Mouse (Mus musculus) hindbrain, embryonic 10.5 days (tissue): ENCODE measurements around the gene Cab39. TPM values are rescaled to one million over a fixed set of nuclear protein-coding genes. Genes with fewer than 3 reads are reported as not detected.
A peak's percentile ranks its signal among the peaks of the same experiment; 100 is the strongest.

Source experiments
- DNase-seq: peaks from one replicate; pipeline ENCODE4 v3.0.0-alpha.2; 2017; ENCODE audit warnings: low spot score
- H3K27ac ChIP-seq: fragments of 300-500 bp; sonication (generic); 2 replicates; pipeline ENCODE4 v1.5.1; 2016; ENCODE audit warnings: mild to moderate bottlenecking, moderate library complexity
- H3K27me3 ChIP-seq: fragments of 300-500 bp; sonication (generic); 2 replicates; pipeline ENCODE4 v1.6.1; 2016; ENCODE audit warnings: mild to moderate bottlenecking; ENCODE audit not compliant: poor library complexity, insufficient read depth, severe bottlenecking
- H3K36me3 ChIP-seq: fragments of 300-500 bp; sonication (generic); 2 replicates; pipeline ENCODE4 v1.6.1; 2016; ENCODE audit warnings: mild to moderate bottlenecking, moderate library complexity
- H3K4me1 ChIP-seq: fragments of 300-500 bp; sonication (generic); replicated peaks from 2 replicates; pipeline ENCODE4 v1.6.1; 2016; ENCODE audit warnings: mild to moderate bottlenecking
- H3K4me3 ChIP-seq: fragments of 300-500 bp; sonication (generic); 2 replicates; pipeline ENCODE4 v1.5.1; 2016; ENCODE audit warnings: mild to moderate bottlenecking, moderate library complexity
- H3K9me3 ChIP-seq: fragments of 300-500 bp; sonication (generic); 2 replicates; pipeline ENCODE4 v1.6.1; 2016; ENCODE audit warnings: mild to moderate bottlenecking, moderate library complexity
- WGBS: fragments of 180-500 bp; shearing (Covaris S2); methylation state at CpG from one replicate; pipeline ENCODE4 v1.1.7; 2016; 5-methylcytosine and 5-hydroxymethylcytosine counted together
- polyA plus RNA-seq: library from polyadenylated mRNA; unstranded; fragments of >200 nt; fragmentation: Nextera tagmentation; extraction: Ambion mirVana; gene quantifications from 2 replicates; pipeline ENCODE4 v1.2.1, GENCODE M21; 2016

Cab39 gene
- polyA plus RNA-seq: 41.7 and 43.1 TPM in 2 replicates

DNA sequence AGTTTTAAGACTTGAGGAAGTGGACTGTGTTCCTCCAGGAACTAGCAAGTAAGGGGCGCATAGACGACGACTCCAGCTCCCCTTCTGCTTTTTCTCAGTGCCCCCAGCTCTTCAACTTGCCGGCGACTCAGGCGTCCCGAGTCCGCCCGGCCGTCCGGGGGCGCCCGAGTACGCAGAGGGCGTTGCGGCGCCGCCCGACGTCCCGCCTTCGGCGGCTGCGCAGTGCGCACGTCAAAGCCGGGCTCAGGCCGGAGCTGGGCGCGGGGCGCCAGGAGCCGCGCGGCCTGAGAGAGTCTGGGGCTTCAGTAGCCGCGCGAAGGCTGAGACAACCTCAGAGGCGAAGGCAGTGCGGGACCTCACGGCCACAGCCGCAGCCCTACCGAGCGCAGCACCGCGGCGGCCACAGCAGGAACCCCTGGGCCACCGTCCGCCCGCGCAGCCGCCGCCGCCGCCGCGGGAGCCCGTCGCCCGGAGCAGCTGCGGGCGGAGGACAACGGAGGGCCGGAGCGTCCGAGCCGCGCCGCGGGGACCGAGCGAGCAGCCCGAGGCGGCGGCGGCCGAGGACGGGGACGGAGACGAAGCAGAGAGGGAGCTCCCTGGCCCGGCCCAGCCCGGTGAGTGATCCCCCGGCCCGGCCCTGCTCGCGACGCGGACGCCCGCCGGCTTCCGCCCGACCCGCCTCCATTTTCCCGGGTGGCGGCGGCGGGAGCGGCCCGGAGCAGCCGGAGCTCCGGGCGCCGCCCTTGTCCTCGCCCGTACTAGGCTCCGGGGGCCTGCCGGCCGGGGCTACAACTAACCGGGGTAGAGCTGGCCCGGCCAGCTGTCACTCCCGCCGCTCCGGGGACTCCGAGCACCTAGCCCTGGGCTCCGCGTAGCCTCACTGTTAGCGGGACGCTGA lies at the start of gene Cab39:
Gene Cab39 (plus strand): TSS at position 234 of the 898 bp plus-strand sequence.
- under 1% methylated on average over 117 of the region's 118 CpGs for WGBS

DNA sequence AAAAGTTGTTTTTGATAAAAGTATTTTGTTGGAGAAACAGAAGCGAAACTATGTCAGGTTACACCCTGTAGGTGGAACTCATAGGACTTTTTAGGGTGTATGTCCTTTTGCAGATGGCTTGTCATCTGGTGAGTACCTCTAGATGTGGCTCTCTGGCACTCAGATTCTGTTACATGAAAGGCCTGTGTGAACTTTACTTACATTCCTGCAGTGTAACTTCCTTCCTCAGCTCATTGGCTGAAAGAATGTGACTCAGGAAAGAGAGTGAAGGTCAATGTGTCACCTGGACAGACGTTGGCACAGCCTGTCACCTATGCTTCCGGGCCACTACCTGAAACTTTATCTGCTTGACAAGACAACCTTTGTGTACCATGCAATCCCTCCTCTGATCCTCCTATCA lies 48.7 kb upstream of the Cab39 start:
- WGBS: 89% methylated on average over 3 of the region's 3 CpGs
- no peak overlapping the region for H3K27ac ChIP-seq
- H3K4me1 ChIP-seq: peaks cover 28% of the 10 kb centered on the region
- H3K36me3 ChIP-seq: no peaks in the 10 kb centered on the region
- H3K9me3 ChIP-seq: no peaks in the 10 kb centered on the region
- H3K4me3 ChIP-seq: no peak overlapping the region
- DNase-seq: no peak
- no peaks in the 10 kb centered on the region; the same call in 1 of the 2 replicates for H3K27me3 ChIP-seq

More for the DNA sequence above, at the start of gene Cab39:
- Histone ChIP-seq H3K4me1 (peaks cover 24% of the 10 kb centered on the region), H3K27ac (peak within 1 kb of the TSS; percentile 97), H3K9me3 (no peaks in the 10 kb centered on the region), H3K27me3 (no peaks in the 10 kb centered on the region), H3K4me3 (peak within 1 kb of the TSS; percentile 98), H3K36me3 (peaks cover 17% of the 10 kb centered on the region)
- peak; percentile 86 for DNase-seq

DNA sequence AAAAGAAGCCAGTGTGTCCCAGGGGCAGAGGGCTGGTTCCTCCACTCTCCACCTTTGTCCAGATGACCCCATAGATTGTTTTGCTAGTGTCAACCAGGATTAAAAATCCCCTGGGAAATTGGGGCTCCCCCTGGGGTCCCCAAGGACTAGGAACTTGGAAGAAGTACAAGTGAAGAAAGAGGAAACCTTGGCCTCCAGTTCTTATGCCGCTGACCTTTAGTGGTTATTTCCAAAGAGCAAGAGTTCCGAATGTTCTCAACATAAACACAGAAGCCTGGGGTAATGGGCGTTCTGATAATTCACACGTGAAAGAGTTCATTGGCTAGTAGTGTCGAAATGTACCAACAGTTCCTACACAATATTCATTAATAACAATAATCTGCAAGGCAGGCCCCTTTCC lies 46.7 kb upstream of the Cab39 start:
- H3K27ac ChIP-seq: no peak overlapping the region
- peaks cover 28% of the 10 kb centered on the region for H3K4me1 ChIP-seq
- H3K36me3 ChIP-seq: no peaks in the 10 kb centered on the region
- no peak for DNase-seq
- 90% methylated on average over 5 of the region's 5 CpGs for WGBS
- H3K4me3 ChIP-seq: no peak overlapping the region
- H3K9me3 ChIP-seq: no peaks in the 10 kb centered on the region
- no peaks in the 10 kb centered on the region; the same call in 1 of the 2 replicates for H3K27me3 ChIP-seq

DNA sequence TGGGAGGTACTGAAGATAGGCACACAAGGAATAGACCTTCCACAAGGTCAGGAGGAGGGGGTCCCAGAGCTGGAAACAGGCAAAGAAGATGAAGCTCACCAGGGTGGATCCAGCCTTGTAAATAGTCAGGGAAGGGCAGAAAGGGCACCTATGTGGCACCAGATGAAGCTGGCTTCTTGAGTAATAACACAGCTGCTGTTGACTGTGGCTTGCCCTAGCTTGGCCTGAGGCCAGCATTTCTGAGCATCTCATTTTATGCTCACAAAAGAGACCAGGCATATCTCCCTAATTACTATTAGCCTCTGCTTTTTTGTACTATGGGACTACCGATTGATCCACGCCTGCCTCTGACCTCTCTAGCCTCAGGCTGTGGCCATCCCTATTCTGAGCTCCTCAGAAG lies 43.4 kb upstream of the Cab39 start:
- DNase-seq: no peak
- no peaks in the 10 kb centered on the region for H3K9me3 ChIP-seq
- H3K27me3 ChIP-seq: no peaks in the 10 kb centered on the region; the same call in 1 of the 2 replicates
- H3K36me3 ChIP-seq: no peaks in the 10 kb centered on the region
- peak overlapping the region; percentile 29; the same call in 1 of the 2 replicates for H3K27ac ChIP-seq
- H3K4me1 ChIP-seq: peaks cover 16% of the 10 kb centered on the region
- no peak overlapping the region for H3K4me3 ChIP-seq
- WGBS: 82% methylated on average over 2 of the region's 2 CpGs

DNA sequence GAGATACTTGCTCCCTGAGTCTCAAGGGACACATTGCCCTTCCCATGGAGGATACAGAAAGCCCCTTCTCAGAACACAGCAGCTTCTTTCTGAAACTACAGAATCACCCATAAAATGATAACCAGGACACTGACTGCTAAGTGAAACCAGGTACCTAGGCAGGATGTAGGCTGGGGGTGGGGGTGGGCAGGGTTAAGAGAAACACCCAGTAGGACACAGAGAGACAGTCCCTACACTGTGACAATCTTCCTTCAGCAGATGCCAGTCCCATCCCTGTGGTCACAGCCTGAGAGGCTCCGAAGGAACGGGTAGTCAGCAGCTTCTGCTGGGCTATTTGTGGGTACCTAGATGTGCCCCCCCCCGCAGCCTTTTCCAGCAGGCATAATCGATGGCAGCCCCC lies 42.6 kb upstream of the Cab39 start:
- no peaks in the 10 kb centered on the region for H3K36me3 ChIP-seq
- H3K27me3 ChIP-seq: no peaks in the 10 kb centered on the region
- H3K4me1 ChIP-seq: peaks cover 16% of the 10 kb centered on the region
- WGBS: 81% methylated on average over 4 of the region's 4 CpGs
- H3K9me3 ChIP-seq: no peaks in the 10 kb centered on the region
- peak overlapping the region; percentile 60; the same call in 1 of the 2 replicates for H3K27ac ChIP-seq
- no peak overlapping the region for H3K4me3 ChIP-seq
- no peak for DNase-seq

- WGBS: 72% methylated on average over 6 of the region's 6 CpGs
- Histone ChIP-seq H3K27ac (peak overlapping the region; percentile 60; the same call in 1 of the 2 replicates), H3K27me3 (no peaks in the 10 kb centered on the region), H3K9me3 (no peaks in the 10 kb centered on the region), H3K36me3 (no peaks in the 10 kb centered on the region), H3K4me1 (peaks cover 16% of the 10 kb centered on the region), H3K4me3 (no peak overlapping the region)
- DNase-seq: no peak
Measured at GRCm38 (mm10) chr1:85751494-85751893, 41.7 kb upstream of the Cab39 start.

DNA sequence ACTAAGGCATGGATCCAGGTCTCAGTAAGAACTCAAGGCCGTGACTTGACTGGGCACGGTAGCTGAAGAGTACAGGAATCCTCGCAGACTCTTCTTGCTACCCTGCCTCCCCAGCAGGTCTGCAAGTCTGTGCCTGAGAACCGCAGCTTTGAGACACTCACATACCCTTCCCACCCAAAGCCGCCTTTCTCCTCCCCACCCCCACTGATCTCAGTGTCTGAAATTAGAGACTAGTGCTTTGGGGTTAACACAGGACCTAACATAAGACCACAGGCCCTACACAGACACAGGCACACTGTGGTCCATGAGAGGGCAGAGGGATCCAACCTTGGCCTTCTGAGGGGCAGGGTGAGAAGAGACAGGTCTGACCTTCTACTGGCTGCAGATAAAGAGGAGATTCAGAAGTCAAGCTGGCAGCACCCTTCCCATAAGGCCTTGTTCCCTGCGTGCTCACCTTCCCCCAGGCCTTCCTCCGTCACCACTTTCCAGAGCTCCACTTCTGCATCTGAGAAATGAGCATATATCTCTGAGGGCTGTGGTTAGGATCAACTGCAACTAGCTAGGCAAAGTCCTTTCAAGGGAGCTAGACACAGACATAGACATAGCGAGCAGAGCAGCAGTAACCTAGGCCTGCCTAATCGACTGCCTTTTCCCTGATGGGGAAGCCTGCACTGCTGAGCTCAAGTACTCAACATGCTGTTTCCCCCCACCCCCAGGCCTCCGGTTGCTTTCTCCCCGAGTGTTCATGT lies 41.1 kb upstream of the Cab39 start:
- no peaks in the 10 kb centered on the region for H3K36me3 ChIP-seq
- DNase-seq: no peak
- H3K4me3 ChIP-seq: no peak overlapping the region
- peak overlapping the region; percentile 60; the same call in 1 of the 2 replicates for H3K27ac ChIP-seq
- no peaks in the 10 kb centered on the region for H3K27me3 ChIP-seq
- peaks cover 16% of the 10 kb centered on the region for H3K4me1 ChIP-seq
- no peaks in the 10 kb centered on the region for H3K9me3 ChIP-seq
- WGBS: 82% methylated on average over 11 of the region's 11 CpGs

GRCm38 (mm10) chr1:85757531-85758230 lies 35.6 kb upstream of the Cab39 start:
- H3K27ac ChIP-seq: peak overlapping the region; percentile 66; the same call in 1 of the 2 replicates
- no peaks in the 10 kb centered on the region for H3K36me3 ChIP-seq
- H3K27me3 ChIP-seq: no peaks in the 10 kb centered on the region
- H3K4me3 ChIP-seq: no peak overlapping the region
- 84% methylated on average over 6 of the region's 6 CpGs for WGBS
- no peaks in the 10 kb centered on the region for H3K9me3 ChIP-seq
- no peak for DNase-seq
- H3K4me1 ChIP-seq: peaks cover 10% of the 10 kb centered on the region

DNA sequence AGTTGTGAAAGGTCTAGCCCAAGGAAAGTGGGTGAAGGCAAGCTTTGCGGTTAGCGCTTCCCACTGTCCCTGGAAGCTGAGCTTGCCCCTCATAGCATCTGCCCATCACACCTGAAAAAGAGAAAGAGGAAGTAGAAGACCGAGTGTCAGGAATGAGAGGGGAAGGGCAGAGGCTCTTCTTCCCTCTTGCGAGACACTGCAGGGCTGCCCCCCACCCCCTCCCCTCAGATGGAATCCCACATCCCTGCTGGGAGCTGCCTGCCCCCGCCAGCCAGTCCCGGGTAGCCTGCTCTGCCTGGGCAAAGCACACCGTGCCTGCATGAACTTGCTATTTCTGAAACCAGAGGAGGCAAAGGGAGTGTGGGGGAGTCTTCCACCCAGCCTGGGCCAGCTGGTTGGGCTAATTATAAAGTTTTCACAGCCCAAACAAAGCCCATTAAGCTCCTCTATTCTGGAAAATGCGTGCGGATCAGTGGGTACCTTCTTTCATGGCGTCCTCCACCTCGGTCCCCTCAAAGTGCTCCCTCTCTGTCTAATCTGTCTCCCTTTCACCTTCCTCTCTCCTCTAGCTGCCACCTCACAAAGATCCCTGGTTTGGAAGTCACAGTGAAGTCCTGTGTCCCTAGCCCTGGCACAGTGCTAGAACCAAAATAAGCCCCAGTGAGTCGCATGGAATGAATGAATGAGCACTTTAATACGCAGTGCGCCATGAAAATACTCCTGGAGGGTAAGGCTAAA lies 34.8 kb upstream of the Cab39 start:
- no peaks in the 10 kb centered on the region for H3K9me3 ChIP-seq
- H3K27me3 ChIP-seq: no peaks in the 10 kb centered on the region
- WGBS: 31% methylated on average over 14 of the region's 14 CpGs
- peaks cover 10% of the 10 kb centered on the region for H3K4me1 ChIP-seq
- H3K27ac ChIP-seq: peak overlapping the region; percentile 66
- H3K4me3 ChIP-seq: no peak overlapping the region
- H3K36me3 ChIP-seq: no peaks in the 10 kb centered on the region
- no peak for DNase-seq

- H3K9me3 ChIP-seq: no peaks in the 10 kb centered on the region
- no peaks in the 10 kb centered on the region for H3K36me3 ChIP-seq
- H3K4me1 ChIP-seq: peaks cover 10% of the 10 kb centered on the region
- H3K27ac ChIP-seq: 0 out of 2 replicates have a peak overlapping the region, but pooled peaks have one; percentile 66
- H3K4me3 ChIP-seq: no peak overlapping the region
- DNase-seq: no peak
- no peaks in the 10 kb centered on the region for H3K27me3 ChIP-seq
- WGBS: 18% methylated on average over 1 of the region's 1 CpGs
Measured at GRCm38 (mm10) chr1:85758969-85759293, 34.3 kb upstream of the Cab39 start.

DNA sequence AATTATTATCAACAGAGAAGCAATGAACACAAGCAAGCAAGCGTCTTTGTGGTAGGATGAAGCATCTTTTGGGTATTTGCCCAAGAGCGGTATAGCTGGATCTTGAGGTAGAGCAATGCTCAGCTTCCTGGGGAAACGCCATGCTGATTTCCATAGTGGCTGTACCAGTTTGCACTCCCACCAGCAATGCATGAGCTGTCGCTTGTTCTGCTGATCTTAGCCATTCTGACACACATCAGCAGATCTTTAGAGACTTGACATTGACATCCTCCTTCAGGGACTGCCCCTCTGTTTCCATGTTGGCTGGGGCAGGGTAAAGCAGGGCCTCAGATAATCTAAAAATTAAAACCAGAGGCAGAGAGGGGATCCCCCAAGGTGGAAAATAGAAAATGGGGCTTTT lies 31.6 kb upstream of the Cab39 start:
- WGBS: 88% methylated on average over 4 of the region's 4 CpGs
- H3K36me3 ChIP-seq: no peaks in the 10 kb centered on the region
- H3K4me1 ChIP-seq: peaks cover 10% of the 10 kb centered on the region
- DNase-seq: no peak
- H3K4me3 ChIP-seq: no peak overlapping the region
- H3K27ac ChIP-seq: no peak overlapping the region
- H3K9me3 ChIP-seq: no peaks in the 10 kb centered on the region
- H3K27me3 ChIP-seq: no peaks in the 10 kb centered on the region

- no peaks in the 10 kb centered on the region for H3K36me3 ChIP-seq
- H3K4me1 ChIP-seq: peaks cover 5% of the 10 kb centered on the region
- H3K9me3 ChIP-seq: no peaks in the 10 kb centered on the region
- 84% methylated on average over 6 of the region's 6 CpGs for WGBS
- H3K27me3 ChIP-seq: no peaks in the 10 kb centered on the region
- no peak overlapping the region for H3K27ac ChIP-seq
- no peak overlapping the region for H3K4me3 ChIP-seq
- DNase-seq: no peak
Measured at GRCm38 (mm10) chr1:85763386-85763785, 29.9 kb upstream of the Cab39 start.
